Mouse (Mus musculus): Measurements from ENCODE around the gene Cacna2d2. TPM values are rescaled to one million over a fixed set of nuclear protein-coding genes. Genes with fewer than 3 reads are reported as not detected.

The Cacna2d2 gene
- polyA plus RNA-seq, 2 experiments from 2014 or later: 0.52 to 0.73 TPM

GRCm38 (mm10) chr9:107542352-107542686, 142.9 kb downstream of the Cacna2d2 start:
- ATAC-seq: no peak

- ATAC-seq: no peak
Measured at GRCm38 (mm10) chr9:107542721-107543120, 143.3 kb downstream of the Cacna2d2 start.

- no peak for ATAC-seq
Measured at GRCm38 (mm10) chr9:107543299-107543698, 143.9 kb downstream of the Cacna2d2 start.

GRCm38 (mm10) chr9:107544196-107544700, 144.8 kb downstream of the Cacna2d2 start:
- ATAC-seq: no peak

GRCm38 (mm10) chr9:107544729-107545128, 145.3 kb downstream of the Cacna2d2 start:
- ATAC-seq: no peak

GRCm38 (mm10) chr9:107545199-107545598, 145.8 kb downstream of the Cacna2d2 start:
- no peak for ATAC-seq

GRCm38 (mm10) chr9:107545602-107546001, 146.2 kb downstream of the Cacna2d2 start:
- ATAC-seq: peak; percentile 20

GRCm38 (mm10) chr9:107547026-107547425, 147.6 kb downstream of the Cacna2d2 start, which contains the start of gene Zmynd10:
Gene Zmynd10, plus strand, starts transcription at chr9:107547298.
- peak; percentile 37 for ATAC-seq

- no peak for ATAC-seq
Measured at GRCm38 (mm10) chr9:107547957-107548356, 148.5 kb downstream of the Cacna2d2 start.

- ATAC-seq: no peak
Measured at GRCm38 (mm10) chr9:107548820-107549219, 149.4 kb downstream of the Cacna2d2 start.

GRCm38 (mm10) chr9:107549297-107550074, 150.1 kb downstream of the Cacna2d2 start:
- no peak for ATAC-seq

GRCm38 (mm10) chr9:107550491-107551116, 151.2 kb downstream of the Cacna2d2 start:
- no peak for ATAC-seq

- ATAC-seq: peak; percentile 75
Measured at GRCm38 (mm10) chr9:107551117-107551889, 151.9 kb downstream of the Cacna2d2 start, which contains the start of gene Rassf1. Gene Rassf1, plus strand, starts transcription at chr9:107551555.

- no peak for ATAC-seq
Measured at GRCm38 (mm10) chr9:107551890-107552355, 152.5 kb downstream of the Cacna2d2 start.

- ATAC-seq: no peak
Measured at GRCm38 (mm10) chr9:107552690-107553393, 153.4 kb downstream of the Cacna2d2 start.

GRCm38 (mm10) chr9:107553541-107554318, 154.3 kb downstream of the Cacna2d2 start:
- no peak for ATAC-seq

GRCm38 (mm10) chr9:107554319-107554825, 155.0 kb downstream of the Cacna2d2 start:
- peak; percentile 83 for ATAC-seq

- ATAC-seq: no peak
Measured at GRCm38 (mm10) chr9:107555031-107555457, 155.6 kb downstream of the Cacna2d2 start.

- no peak for ATAC-seq
Measured at GRCm38 (mm10) chr9:107555701-107556100, 156.3 kb downstream of the Cacna2d2 start.

GRCm38 (mm10) chr9:107556346-107556745, 156.9 kb downstream of the Cacna2d2 start:
- no peak for ATAC-seq

- peak; percentile 97 for ATAC-seq
Measured at GRCm38 (mm10) chr9:107563029-107563581, 163.7 kb downstream of the Cacna2d2 start, which contains the start of gene Tusc2. Gene Tusc2, plus strand, starts transcription at chr9:107563255.

All from CD4-positive, CD25-positive, alpha-beta regulatory T cell, adult 4 months (primary cell).